Mouse (Mus musculus) spleen, adult 2 months (tissue): ENCODE results near the gene Rab29. TPM values are rescaled to one million over a fixed set of nuclear protein-coding genes. Genes with fewer than 3 reads are reported as not detected.
A peak's percentile ranks its signal among the peaks of the same experiment; 100 is the strongest.

ENCODE experiments used
- DNase-seq, 2 experiments: peaks; one replicate each; pipeline versions ENCODE4 v3.0.0 to v3.0.0-alpha.2; 2012 to 2021; ENCODE audit warnings: low spot score in 2 of 2, low read depth in 1 of 2
- H3K27ac ChIP-seq: fragments of 200-500 bp; 2 replicates; pipeline ENCODE4 v1.5.1; 2012; ENCODE audit warnings: low read length, inconsistent platforms; ENCODE audit not compliant: insufficient read depth
- H3K27me3 ChIP-seq: fragments of 200-500 bp; 2 replicates; pipeline ENCODE4 v1.6.1; 2012; ENCODE audit warnings: mild to moderate bottlenecking, moderate library complexity, low read length, inconsistent platforms; ENCODE audit not compliant: control insufficient read depth, insufficient read depth
- H3K36me3 ChIP-seq: fragments of 200-500 bp; 2 replicates; pipeline ENCODE4 v1.6.1; 2012; ENCODE audit warnings: mild to moderate bottlenecking, low read length, inconsistent platforms; ENCODE audit not compliant: control insufficient read depth, insufficient read depth
- H3K4me1 ChIP-seq: fragments of 200-500 bp; 2 replicates; pipeline ENCODE4 v1.6.1; 2011; ENCODE audit warnings: inconsistent platforms; ENCODE audit not compliant: control insufficient read depth, insufficient read depth, insufficient read length
- H3K4me3 ChIP-seq: fragments of 200-500 bp; 2 replicates; pipeline ENCODE4 v1.5.1; 2011; ENCODE audit warnings: mild to moderate bottlenecking, inconsistent platforms; ENCODE audit not compliant: insufficient read depth, insufficient read length; ENCODE audit errors: extremely low read depth
- CTCF ChIP-seq: fragments of 200-500 bp; IDR thresholded peaks from 2 replicates; pipeline ENCODE4 v1.5.1; 2011; ENCODE audit warnings: mild to moderate bottlenecking, inconsistent platforms; ENCODE audit not compliant: insufficient read depth, insufficient read length, insufficient replicate concordance; ENCODE audit errors: extremely low read depth
- POLR2A ChIP-seq: fragments of 200-500 bp; IDR thresholded peaks from 2 replicates; pipeline ENCODE4 v1.6.1; 2011; ENCODE audit warnings: low read depth, low read length, inconsistent platforms
- WGBS: fragments of 180-500 bp; shearing (Covaris S2); methylation state at CpG from one replicate; pipeline ENCODE4 v1.1.7; 2018; 5-methylcytosine and 5-hydroxymethylcytosine counted together
- polyA plus RNA-seq: library from polyadenylated mRNA; depleted of rRNA; stranded (reverse); fragments of >200 nt; gene quantifications from 2 replicates; pipeline ENCODE4 v1.2.3, GENCODE M21; 2012

Rab29 gene
- polyA plus RNA-seq, 1 experiment = 30.1 TPM

DNA sequence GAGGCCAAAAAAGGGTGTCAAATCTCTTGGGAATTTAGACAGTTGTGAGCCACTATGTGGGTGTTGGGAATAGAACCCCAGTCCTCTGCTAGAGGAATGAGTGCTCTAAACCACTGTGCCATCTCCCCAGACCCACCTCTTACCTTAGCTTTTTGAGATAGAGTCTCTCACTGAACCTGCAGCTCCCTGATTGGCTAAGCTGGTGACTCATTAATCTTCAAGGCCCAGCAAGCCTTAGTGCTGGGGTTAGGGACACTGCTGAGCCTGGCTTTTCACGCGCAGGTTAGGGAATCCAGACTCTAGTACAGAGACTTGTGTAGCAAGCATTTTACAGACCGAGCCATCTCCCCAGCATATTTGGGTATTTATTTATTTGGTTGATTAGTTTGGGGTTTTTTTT, 30.0 kb upstream of the Rab29 start:
- 74% methylated on average over 3 of the region's 3 CpGs for WGBS
- no peak for TF ChIP-seq POLR2A
- no peak for TF ChIP-seq CTCF
- Histone ChIP-seq H3K27ac (no peak overlapping the region), H3K4me1 (peaks cover 5% of the 10 kb centered on the region; the same call in 1 of the 2 replicates), H3K4me3 (no peak overlapping the region), H3K27me3 (no peaks in the 10 kb centered on the region), H3K36me3 (peaks cover 17% of the 10 kb centered on the region)
- no peak for DNase-seq

GRCm38 (mm10) chr1:131838542-131838941, 28.5 kb upstream of the Rab29 start:
- WGBS = 86% methylated on average over 5 of the region's 5 CpGs
- no peak for TF ChIP-seq CTCF
- no peak for TF ChIP-seq POLR2A
- Histone ChIP-seq H3K4me3 (no peak overlapping the region), H3K36me3 (peaks cover 29% of the 10 kb centered on the region), H3K27ac (no peak overlapping the region), H3K4me1 (peaks cover 5% of the 10 kb centered on the region; the same call in 1 of the 2 replicates), H3K27me3 (no peaks in the 10 kb centered on the region)
- DNase-seq = no peak

- peaks cover 5% of the 10 kb centered on the region; the same call in 1 of the 2 replicates for H3K4me1 ChIP-seq
- no peak for TF ChIP-seq POLR2A
- no peak for TF ChIP-seq CTCF
- WGBS = 76% methylated on average over 2 of the region's 2 CpGs
These were observed 27.7 kb upstream of the Rab29 start for GRCm38 (mm10) chr1:131839279-131839678.

GRCm38 (mm10) chr1:131842221-131842620, 24.8 kb upstream of the Rab29 start:
- no peak overlapping the region for H3K4me3 ChIP-seq
- H3K4me1 ChIP-seq = no peaks in the 10 kb centered on the region
- TF ChIP-seq POLR2A = no peak
- TF ChIP-seq CTCF = no peak
- 91% methylated on average over 4 of the region's 4 CpGs for WGBS
- H3K36me3 ChIP-seq = peaks cover 41% of the 10 kb centered on the region
- no peaks in the 10 kb centered on the region for H3K27me3 ChIP-seq
- H3K27ac ChIP-seq = no peak overlapping the region
- DNase-seq = no peak

More at GRCm38 (mm10) chr1:131839279-131839678, 27.7 kb upstream of the Rab29 start:
- peaks cover 33% of the 10 kb centered on the region for H3K36me3 ChIP-seq
- no peak for DNase-seq
- H3K4me3 ChIP-seq = no peak overlapping the region
- H3K27ac ChIP-seq = no peak overlapping the region
- H3K27me3 ChIP-seq = no peaks in the 10 kb centered on the region

DNA sequence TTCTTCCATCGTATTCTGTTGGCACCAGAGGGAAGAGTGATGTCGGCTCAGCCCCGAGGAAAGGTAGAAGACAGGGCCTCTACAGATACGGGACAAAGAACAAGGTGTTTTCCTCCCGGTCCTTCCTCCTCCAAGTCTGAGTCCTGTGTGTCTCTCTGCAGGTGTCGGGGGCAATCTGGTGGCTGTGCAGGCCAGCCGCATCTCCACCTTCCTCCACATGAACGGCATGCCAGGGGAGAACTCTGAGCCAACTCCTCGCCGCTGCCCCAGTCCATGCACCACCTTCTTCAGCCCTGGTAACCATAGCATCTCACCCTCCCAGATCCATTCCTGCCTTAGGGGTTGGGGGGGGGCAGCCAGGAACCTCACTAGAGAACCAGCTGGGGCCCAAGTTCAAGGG, 23.3 kb upstream of the Rab29 start:
- no peak overlapping the region for H3K27ac ChIP-seq
- no peaks in the 10 kb centered on the region for H3K4me1 ChIP-seq
- 95% methylated on average over 10 of the region's 10 CpGs for WGBS
- TF ChIP-seq CTCF (no peak), POLR2A (no peak)
- peaks cover 43% of the 10 kb centered on the region for H3K36me3 ChIP-seq
- H3K27me3 ChIP-seq = no peaks in the 10 kb centered on the region
- H3K4me3 ChIP-seq = no peak overlapping the region
- no peak for DNase-seq

GRCm38 (mm10) chr1:131844883-131845282, 22.1 kb upstream of the Rab29 start:
- Histone ChIP-seq H3K27ac (no peak overlapping the region), H3K36me3 (peaks cover 40% of the 10 kb centered on the region), H3K27me3 (no peaks in the 10 kb centered on the region), H3K4me1 (no peaks in the 10 kb centered on the region), H3K4me3 (no peak overlapping the region)
- no peak for DNase-seq
- 89% methylated on average over 8 of the region's 8 CpGs for WGBS
- TF ChIP-seq POLR2A = no peak
- no peak for TF ChIP-seq CTCF

DNA sequence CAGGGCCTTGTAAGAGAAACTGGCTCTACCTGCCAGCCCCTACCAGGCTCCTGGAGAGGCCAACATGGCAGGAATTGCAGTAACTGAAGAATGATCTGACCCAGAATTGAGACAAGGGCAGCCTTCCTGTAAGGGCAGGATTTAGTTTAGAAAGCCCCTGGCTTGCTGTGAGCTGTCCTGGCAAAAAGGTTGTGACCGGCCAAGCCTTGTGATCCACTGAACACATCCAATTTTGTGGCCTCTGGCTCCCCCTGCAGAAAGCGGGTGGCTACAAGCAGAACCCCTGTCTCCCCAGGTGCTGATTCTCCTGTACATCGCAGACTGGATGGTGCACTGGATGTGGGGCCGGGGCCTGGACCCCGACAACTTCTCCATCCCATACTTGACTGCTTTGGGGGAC, 20.8 kb upstream of the Rab29 start:
- H3K4me1 ChIP-seq = no peaks in the 10 kb centered on the region
- peak in 1 of 2 experiments; percentile 67 for DNase-seq
- WGBS = 89% methylated on average over 5 of the region's 5 CpGs
- no peak overlapping the region for H3K27ac ChIP-seq
- peaks cover 33% of the 10 kb centered on the region for H3K36me3 ChIP-seq
- H3K4me3 ChIP-seq = no peak overlapping the region
- H3K27me3 ChIP-seq = no peaks in the 10 kb centered on the region
- TF ChIP-seq POLR2A (no peak), CTCF (peak; percentile 40; the same call in 1 of the 2 replicates)
